Mouse (Mus musculus) erythroblast, embryonic 14.5 days (primary cell): Measurements from ENCODE around the gene Mrps27.

ENCODE experiments used
- GATA1 ChIP-seq: IDR thresholded peaks from 2 replicates; pipeline ENCODE4 v1.6.1; 2012; ENCODE audit warnings: low read length, inconsistent platforms, mixed read lengths
- TAL1 ChIP-seq: IDR thresholded peaks from 3 replicates; pipeline ENCODE4 v1.6.1; 2012; ENCODE audit warnings: low read length, inconsistent platforms, mixed read lengths

DNA sequence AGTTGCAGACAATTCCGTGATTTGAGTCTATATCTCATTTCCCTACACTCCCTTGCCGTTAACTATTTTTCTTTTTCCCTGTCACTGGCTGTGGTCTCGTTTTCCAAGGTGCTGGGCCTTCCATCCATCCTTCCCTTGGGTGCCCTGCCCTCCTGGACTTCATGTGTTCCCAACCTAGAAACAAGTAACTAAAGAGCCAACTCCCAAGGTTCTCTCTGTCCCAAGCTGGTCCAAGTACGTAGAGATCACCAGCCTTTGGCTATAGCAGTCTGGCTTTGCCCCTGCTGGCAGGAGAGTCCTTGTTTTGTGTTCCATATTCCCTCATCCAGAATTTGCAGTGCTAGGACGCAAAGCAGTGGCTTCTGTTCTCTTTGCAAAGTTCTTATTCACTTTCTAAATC lies 106.7 kb downstream of the Mrps27 start:
- no peak for TF ChIP-seq GATA1
- no peak for TF ChIP-seq TAL1
